Mouse (Mus musculus) embryo, embryonic 9.5 days (tissue): Measurements from ENCODE around the gene Tns1.

Experiments used
- DNase-seq: peaks from one replicate; pipeline ENCODE4 v3.0.0-alpha.2; 2017; ENCODE audit errors: extremely low spot score

Tns1 gene

DNA sequence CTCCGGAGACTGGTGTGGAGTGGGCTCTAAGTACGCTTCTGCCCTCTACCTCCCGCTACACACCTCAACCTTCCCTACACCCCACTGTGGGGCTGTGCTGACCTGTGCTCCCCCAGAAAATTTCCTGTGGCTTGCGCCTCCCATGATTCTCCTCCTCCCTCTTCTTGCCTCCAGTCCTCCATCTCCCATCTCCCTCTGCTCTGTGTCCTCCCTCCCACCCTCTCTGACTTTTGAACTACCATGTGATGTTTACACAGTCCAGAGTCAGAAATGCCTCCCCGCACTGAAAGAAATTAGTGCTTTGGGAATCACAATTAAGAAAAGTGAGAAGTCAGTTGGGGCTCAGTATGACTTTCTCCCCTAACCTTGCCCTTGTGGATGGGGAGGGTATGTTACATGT, 64.7 kb downstream of the Tns1 start:
- no peak for DNase-seq

DNA sequence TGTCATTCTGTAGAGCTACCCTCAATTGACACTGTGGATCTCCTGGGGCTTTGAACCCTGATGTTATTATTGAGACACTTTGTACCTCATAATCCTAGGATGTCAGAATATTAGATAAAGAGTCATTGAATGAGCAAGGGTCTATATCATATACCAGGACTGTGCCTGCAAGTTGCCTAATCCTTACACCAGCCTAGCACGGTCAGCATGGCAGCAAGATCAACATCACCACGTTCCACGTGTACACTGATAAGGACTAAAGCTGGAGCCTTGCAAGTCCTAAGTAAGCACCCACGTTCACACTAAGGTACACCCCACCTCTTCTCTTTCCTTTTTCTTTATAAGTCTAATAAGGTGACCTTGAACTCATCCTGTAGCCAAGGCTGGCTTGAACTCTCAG, 65.5 kb downstream of the Tns1 start:
- no peak for DNase-seq

DNA sequence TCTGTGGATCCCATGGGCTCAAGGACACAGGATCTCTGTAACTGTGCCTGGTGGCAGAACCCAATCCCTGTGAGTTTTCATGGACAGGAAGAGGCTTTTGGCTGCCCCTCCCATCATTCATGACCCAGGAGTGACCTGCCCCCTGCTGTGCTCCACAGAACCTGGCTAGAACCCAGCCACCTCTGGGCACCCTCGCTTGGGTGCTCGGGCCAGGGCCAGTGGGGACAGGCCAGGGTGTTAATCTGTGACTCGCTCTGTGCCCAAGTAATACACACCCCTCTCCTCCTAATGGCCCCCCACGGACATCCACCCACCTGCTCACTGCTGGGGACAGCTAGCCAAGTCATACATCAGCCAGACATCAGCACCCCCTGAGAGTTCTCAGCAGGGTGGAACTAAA, 65.9 kb downstream of the Tns1 start:
- no peak for DNase-seq

DNA sequence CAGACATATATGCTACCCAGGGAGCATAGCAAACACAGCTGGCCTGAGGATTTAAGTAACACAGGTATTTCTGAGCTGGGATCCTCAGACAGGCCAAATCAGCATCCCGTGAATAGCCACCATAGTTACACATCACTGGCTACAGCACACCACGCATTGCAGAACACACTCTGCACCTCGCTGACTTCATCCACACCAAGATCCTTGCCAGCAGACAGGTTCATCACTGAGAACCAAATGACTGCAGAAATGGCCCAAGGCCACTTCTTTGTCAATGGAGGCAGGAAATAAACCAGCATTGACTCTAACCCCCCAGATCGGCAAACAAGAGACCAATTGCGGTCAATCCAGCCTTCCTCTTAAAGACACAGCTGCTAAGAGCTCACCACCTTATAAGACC, 66.7 kb downstream of the Tns1 start:
- no peak for DNase-seq

DNA sequence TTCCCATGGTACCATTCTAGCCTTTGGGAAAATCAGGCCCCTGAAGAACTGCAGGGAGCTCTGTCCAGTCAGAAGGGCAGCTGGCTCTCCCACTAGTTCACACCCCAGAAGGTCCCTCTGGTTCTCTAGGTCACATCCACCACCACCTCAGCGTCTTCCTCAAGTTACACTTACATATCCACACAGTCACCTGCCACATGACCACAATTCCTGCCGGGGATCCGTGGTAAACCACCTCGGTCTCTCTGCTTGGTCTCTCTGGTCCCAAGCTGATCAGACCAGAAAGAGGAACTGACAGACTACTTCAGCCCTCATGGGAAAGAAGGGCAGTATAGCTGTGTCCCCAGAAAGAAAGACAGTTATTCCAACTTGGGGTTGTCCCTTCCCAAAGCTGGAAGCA, 68.7 kb downstream of the Tns1 start:
- no peak for DNase-seq

DNA sequence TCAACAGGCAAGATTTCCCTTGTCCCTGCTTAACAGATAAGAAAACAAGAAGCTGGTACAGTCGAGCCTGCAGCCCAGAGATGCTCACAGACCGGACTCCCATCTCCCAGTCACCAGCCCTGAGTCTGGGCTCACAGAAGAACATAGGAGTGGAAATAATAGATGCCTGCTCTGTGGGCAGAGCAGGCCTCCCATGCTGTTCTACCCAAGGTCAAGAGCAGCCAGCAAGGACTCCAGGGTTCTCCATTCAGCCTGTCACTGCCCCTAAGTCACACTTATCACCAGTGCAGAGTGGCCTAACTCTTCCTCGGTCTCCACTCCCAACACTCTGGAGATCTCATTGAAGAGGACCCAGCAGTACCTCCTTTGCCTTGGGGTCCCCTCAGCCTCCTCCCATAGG, 69.8 kb downstream of the Tns1 start:
- no peak for DNase-seq

DNA sequence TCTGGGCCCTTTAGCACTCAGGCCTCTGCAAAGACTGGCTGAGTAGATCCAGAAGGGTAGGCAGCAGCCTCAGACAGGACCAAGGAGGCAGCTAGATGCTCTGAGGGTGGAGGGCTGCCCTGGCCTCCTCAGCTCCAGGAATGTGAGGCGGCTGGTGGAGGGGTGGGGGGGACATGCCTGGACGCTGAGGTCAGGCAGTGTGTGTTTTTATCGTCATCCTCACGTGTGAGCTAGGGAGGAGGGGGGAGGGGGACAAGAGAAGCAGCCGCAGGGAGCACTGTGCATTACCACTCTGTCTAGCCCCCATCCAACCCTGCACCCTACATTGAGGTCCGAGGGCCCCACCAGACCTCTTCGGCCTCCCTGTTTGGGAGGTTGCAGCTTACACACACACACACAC, 70.2 kb downstream of the Tns1 start:
- DNase-seq, result peak; percentile 62

DNA sequence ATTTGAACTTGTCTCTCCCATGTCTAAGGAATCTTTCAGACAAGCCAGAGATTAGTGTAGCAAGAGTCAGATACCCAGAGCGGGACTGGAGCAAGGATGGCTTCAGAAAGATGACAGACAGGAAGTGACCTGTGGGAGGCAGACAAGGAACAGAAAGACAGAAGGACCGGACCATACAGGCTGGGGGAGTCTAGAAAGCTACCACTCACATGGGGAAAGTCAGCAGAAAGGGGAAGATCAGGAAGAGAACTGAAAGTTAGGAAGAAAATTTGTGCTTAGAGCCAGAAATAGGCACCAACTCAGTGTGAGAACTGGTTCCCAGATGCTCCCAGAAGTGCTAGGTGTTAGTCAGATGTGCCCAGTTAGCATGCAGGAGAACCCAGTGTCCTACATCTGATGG, 71.2 kb downstream of the Tns1 start:
- no peak for DNase-seq

DNA sequence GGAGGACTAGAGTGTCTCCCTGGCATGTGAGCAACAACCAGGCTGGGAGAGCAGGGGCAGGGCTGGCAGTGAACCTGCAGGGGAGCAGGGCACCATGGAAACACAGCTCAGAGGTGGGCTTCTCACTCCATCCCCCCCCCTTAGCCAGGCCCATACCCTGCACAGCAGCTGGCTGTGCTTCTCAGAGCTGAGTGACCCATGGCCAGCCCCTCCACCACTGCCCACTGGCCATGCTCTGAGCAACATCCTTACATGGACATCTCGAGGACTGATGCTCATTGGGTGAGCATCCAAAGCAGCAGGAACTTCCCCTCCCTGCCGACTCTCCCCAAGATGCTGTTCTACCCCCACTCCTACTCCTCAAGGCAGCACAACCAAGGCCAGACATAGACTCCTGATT, 72.9 kb downstream of the Tns1 start:
- DNase-seq, result no peak

DNA sequence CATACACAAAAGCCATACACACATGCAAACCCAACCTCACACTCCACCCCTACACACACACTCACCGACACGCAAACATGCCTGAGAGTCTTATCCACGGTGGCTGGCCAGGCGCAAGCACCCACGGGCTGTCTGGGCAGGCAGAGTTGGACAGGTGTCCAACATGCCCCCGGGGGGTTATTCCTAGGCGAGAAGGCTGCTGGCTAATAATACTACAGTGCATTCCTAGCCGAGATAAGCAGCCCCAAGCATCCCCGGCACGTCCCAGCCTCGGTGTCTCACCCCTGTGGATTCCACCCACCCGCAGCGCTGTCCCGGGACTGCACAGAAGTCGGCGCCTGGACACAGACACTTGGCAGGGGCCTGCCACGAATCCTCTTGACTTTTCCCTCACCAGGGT, 74.8 kb downstream of the Tns1 start:
- DNase-seq, result no peak

DNA sequence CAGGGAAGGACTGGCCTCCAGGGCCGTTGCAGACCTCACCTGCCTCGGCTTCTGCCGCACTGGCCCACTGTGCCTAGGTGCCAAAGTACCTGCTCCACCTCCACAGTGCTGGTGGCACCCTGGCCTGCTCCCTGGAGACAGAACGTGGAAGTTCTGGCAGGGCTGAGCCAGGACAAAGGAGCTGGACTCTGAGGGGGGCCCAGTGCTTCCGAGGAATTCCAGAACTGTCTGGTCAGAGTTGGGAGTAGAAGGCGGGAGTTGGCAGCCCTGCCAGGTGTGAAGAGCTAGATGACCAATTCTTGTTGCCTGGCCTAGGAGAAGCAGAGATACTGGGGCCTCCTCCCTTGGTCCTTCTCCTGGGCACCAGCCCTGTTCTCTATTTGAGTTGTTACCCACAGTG, 76.5 kb downstream of the Tns1 start:
- no peak for DNase-seq

DNA sequence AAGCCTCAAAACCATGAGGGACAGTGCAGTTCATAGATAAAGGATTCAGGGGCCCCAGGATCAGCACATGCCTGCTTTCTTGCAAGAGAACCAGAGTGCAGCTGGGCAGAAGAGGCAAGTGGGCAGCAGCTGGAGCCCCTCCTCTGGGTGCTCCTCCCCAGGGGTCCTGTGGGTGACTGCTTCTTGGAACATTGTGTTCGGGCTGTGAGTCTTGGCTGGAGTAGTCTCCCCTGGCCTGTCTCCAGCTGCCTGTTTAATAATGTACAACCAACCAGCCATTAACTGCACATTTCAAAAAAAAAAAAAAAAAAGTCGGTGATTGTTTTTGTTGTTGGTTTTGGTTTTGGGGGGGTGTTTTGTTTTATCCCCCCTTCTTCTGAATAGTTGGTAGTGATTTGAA, 76.9 kb downstream of the Tns1 start:
- DNase-seq, result no peak

DNA sequence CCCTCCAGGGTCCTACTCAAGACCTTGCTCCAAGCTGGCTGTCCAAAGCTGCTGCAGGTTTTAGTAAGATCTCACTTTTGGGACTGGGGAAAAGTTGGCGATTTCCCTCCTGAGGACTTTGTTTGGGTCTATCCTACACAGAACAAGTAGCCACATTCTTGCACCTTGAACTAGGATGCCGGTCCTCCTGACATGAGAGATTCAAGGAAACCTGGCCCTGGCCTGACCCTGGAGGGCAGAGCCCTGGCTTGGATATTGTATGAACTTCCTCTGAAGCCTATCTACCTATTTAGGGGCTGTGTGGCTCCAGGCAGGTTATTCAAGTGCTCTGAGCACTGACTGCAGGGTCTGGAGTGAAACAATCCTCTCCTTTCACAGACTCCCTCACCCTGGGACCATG, 79.2 kb downstream of the Tns1 start:
- DNase-seq, result no peak

DNA sequence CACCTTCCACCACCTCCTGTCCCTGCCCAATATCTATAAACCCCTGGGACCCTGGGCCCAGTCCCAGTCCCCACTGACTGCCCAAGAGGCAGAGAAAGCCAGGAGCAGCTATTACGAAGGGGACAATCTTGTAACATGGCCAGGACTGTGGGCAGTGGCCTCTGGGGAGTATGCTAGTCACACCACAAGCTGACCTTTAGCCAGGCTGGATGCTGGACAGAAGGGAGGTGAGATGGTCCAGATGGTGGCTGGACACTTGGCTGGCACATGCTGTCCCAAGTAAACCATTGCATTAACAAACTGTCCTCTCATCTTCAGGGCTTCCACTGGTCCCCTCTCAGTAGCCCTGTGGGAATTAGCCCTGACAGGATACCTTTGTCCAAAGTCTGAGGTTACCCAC, 79.8 kb downstream of the Tns1 start:
- DNase-seq, result no peak

DNA sequence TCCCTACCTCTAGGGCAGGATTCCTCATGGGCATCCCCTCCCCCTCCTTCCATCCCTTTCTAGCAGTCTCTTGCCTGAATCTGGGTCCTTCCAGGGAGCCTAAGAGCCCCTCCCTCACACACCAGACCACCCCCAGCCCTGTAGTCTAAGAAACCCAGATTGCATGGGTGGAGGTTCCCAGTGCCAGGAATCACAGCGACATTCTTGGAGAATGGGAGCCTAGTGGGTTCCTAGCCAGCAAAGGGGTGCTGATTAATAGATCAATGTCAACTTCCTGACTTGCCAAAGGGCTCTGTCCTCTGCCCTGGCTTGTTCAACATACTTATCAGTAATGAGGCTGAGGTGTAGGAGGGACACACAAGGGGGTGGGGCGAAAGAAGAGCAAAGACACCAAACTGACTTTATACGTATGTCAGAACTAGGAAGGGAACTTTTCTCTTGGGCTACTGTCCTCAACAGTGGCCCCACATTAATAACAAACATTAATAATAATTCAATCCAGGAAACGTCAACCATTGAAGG, 80.6 kb downstream of the Tns1 start:
- DNase-seq, result no peak

DNA sequence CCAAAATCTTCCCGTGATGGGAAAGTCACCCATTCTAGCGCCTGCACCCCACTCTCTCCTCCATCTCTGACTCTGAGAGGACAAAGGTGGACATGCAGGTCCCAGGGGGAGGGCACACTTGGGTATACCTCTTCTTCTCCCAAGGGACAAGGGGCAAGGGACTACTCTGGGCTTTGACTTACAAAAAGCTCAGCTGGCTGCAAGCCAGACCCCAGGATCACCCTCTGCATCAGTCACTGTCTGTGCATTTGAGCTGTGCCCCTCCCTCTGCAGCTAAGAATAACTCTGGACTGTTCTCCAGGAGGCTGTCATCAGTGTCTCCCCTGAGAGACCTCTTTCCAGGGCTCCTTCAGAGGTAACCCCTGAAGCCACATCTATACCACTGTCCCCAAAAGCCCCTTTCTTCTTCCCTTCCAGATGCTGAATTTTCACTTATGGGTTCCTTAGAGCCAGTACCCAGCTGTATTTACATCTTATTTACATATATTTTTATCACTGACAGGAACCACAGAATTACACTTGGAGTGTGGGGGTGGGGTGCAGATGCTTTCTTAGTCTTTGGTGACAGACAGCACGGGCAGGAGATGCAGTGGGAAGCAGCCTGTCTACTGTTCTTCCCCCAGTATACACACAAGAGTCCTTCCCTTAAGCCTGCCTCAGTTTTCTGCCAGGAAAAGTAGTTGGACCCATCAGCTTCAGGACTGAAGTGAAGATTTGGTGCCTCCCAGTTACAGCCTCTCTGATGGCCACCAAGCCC, 81.4 kb downstream of the Tns1 start:
- no peak for DNase-seq

DNA sequence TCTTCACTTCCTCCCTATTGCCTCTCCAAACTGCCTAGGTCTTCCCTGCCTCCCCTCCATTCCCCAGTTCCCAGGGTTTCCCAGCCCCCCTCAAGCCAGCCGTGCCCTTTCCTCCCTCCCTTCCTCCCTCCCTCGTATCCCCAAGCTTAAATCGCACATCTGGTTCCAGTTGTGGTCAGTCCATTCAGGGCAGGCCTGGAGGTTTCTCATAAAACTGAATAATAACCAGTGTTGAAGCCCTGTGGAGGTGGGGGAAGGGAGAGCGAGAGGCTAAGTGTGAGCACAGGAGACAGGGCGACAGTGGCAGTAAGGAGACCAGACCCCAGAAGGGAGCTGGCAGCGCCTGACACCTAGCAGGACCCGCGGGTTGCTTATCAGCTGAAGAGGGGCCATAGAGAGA, 82.6 kb downstream of the Tns1 start:
- DNase-seq, result no peak

DNA sequence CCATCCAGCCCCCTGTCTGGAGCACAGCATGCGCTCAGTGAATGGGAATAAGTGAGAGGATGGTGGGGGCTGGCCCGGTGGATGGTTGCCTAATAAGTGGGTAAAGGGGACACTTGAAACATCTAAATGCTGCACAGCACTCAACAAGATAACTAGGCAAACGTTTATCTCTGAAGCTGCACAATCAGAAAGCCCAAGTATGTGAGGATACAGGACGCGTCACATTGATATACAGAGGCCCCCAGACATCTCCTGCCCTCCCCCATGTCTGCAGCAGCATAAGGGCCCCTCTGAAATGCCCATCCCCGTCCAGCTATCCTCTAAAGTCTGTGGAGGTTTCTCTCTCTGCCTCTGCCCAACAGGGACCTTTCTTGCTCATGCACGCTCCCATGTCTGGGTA, 83.1 kb downstream of the Tns1 start:
- DNase-seq, result no peak

DNA sequence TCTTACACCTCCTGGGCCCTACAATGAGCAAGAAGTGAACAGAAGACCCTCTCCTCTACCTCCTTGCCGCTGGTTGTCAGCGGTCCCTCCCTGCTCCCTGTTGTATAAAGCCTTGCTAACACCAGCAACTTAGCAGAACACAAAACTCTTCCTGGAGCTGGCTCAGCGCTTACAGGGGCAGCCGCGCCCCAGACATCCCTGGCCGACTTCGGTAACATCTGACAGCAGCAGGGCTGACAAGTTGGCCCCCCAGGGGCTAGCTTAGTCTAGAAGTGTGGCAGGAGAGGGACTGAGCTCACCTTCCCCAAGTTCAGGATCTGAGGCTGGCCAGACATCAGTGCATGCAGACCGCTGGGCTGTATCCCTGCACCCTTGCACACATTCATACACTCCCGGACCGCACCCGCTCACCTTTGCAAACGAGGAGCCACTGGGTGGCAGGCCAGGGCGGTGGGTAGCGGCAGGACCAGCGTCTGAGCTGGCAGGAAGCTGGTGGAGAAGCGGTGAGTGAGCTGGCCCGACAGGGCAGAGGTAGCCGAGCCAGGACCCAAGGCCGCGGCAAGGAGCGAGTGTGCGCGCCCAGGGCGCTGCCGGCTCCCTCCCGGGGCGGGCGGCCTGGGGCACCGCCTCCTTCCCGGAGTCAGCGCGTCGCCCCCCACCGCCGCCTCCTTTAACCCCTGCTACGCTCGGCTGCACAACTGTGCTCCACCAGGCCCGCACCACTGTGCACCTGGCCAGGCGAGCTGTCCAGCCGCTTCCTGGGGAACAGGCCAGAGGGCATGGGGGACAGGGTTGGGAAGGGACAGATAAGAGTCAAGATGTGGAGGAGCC, 87.5 kb downstream of the Tns1 start:
- peak; percentile 34 for DNase-seq

DNA sequence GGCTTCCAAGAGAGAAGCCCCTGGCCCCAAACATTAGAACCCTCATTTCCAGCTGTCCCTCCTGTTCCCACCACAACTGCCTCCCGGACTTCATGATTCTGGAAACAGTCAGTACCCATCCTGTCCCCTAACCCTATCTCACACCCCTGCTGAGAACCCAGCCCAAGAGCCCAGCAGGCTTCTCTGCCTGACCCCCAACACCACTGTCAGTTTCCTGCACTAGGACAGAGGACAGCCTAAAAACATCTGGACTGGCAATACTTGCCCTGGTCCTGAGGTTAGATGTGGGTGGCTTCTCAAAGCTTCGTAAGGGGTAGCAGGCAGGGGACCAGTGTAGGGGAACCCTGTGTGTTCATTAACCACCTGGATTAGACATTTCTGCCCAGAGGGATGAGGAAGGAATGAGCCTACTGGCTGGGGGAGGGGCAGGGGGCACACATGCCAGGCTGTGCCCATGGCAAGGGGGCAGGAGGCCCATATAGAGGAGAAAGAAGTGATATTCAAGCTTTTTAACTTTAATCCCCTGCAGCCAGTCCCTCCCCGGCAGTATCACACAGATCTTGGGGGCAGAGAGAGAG, 88.2 kb downstream of the Tns1 start:
- no peak for DNase-seq

DNA sequence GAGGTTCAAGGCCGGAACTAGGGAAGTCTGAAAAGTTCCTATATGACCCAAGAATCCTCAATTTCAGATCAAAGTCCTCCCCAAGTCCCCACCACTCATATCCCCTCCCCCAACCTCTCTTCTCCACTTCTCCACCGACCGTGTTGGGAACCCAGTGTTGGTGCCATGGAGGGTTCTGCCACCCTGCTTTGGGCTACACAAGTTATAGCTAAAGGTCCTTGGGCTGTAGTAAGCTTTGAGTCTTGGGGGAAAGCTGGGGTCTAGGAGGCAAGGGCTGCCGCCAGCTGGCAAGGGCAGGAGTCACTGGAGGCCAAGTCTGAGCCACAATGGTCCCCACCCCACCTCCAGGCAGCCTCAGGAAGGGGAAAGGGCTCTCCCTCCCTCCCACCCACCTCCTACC, 88.8 kb downstream of the Tns1 start:
- DNase-seq, result no peak

DNA sequence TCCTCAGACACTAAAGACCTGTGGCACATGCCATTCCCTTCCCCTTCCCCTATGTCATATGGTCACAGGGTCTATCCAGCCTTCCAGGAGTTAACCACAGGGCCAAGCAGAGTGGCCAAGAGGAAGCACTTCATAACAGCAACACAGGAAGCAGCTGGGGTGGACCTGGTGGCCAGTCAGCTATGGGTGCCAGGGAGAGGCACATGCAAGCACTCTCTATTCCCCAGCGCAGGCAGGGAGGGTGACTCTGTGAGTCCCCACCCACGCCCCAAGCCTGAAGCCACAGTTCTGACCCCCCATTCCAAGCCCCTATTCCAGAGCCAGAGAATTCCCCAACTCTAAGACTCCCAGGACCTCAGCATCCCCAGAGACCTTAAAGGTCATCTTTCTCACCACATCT, 89.5 kb downstream of the Tns1 start:
- no peak for DNase-seq

DNA sequence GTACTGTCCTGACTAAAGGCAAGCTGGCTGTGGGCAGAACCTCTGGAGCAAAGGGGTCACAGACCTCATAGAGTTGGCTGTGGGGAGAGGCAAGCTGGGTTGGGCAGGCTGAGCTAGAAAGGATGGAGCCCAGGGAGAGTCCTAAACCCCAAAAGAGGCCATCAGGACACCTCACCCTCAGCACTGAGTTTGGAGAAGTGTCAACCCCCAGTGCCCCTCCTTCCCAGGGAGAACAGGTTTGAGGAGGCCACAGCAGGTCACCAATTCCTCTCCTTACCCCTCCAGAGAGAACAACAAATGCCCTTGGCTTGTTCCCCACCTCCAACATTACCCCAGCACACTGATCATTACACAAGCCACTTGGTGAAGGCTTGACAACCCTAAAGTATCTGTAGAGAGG, 90.0 kb downstream of the Tns1 start:
- DNase-seq, result no peak
